ENCODE assay signal across 8 mouse cellular contexts in genomic region chr8:125291932-125292717, GRCm38 (mm10).
DNase-seq lines count a peak whose midpoint lies in the region; ATAC-seq lines count a peak whose summit lies in the region.

No protein-coding gene starts in this region.

- DNase-seq in gastrocnemius, adult 18-20 months (ENCODE audit: low spot score), result peak; percentile 21
- no peak for DNase-seq in gastrocnemius, postnatal 36 days
- DNase-seq in midbrain, embryonic 10.5 days (ENCODE audit: low spot score), result no peak
- DNase-seq in heart, postnatal 14 days, result peak; percentile 25 to 46
- DNase-seq in spleen, postnatal 14 days (ENCODE audit: low spot score in 2 of 2), result no peak
- DNase-seq in right cerebral cortex, postnatal 10 days (ENCODE audit: low spot score in 2 of 2), result no peak

- H3K4me3 ChIP-seq in midbrain, embryonic 10.5 days, result no peak overlapping the region
- H3K4me3 ChIP-seq in midbrain, embryonic 13.5 days (replicated peaks), result no peak overlapping the region
- H3K4me3 ChIP-seq in stomach, embryonic 16.5 days (replicated peaks; ENCODE audit: low read length), result no peak overlapping the region

- intact Hi-C loops in gastrocnemius, postnatal 36 days (cut with DNase I), result no loop called here
- intact Hi-C loops in heart, postnatal 14 days (cut with DNase I), result loop anchor here (2.0 kb wide), 2 partner anchors 107 to 277 kb away; partner anchors contain the start of gene Sipa1l2

- no peaks in the 10 kb centered on the region; the same call in 1 of the 2 replicates for H3K9me3 ChIP-seq in midbrain, embryonic 10.5 days (replicated peaks)
- no peaks in the 10 kb centered on the region for H3K9me3 ChIP-seq in midbrain, embryonic 13.5 days
- no peaks in the 10 kb centered on the region for H3K9me3 ChIP-seq in stomach, embryonic 16.5 days (replicated peaks; ENCODE audit: control insufficient read depth, low read length)

- no peak for ATAC-seq in midbrain, embryonic 13.5 days
- ATAC-seq in stomach, embryonic 16.5 days (ENCODE audit: insufficient read depth, low FRiP score), result no peak

- no peak overlapping the region for H3K9ac ChIP-seq in midbrain, embryonic 13.5 days (replicated peaks)
- H3K9ac ChIP-seq in stomach, embryonic 16.5 days (ENCODE audit: low read length), result no peak overlapping the region

- H3K27ac ChIP-seq in midbrain, embryonic 10.5 days (replicated peaks), result 0 out of 2 replicates have a peak overlapping the region, but pooled peaks have one; percentile 17
- no peak overlapping the region for H3K27ac ChIP-seq in midbrain, embryonic 13.5 days
- peak overlapping the region; percentile 85 for H3K27ac ChIP-seq in stomach, embryonic 16.5 days (ENCODE audit: low read length)

- H3K4me2 ChIP-seq in midbrain, embryonic 13.5 days (replicated peaks), result no peak overlapping the region
- no peak overlapping the region for H3K4me2 ChIP-seq in stomach, embryonic 16.5 days (ENCODE audit: low read depth, low read length)

- WGBS in midbrain, embryonic 10.5 days, result 90% methylated on average over 22 of the region's 22 CpGs
- 83% methylated on average over 22 of the region's 22 CpGs for WGBS in midbrain, embryonic 13.5 days
- 70% methylated on average over 22 of the region's 22 CpGs for WGBS in stomach, embryonic 16.5 days

- no peaks in the 10 kb centered on the region for H3K36me3 ChIP-seq in midbrain, embryonic 10.5 days
- H3K36me3 ChIP-seq in midbrain, embryonic 13.5 days, result no peaks in the 10 kb centered on the region
- H3K36me3 ChIP-seq in stomach, embryonic 16.5 days (ENCODE audit: control insufficient read depth, insufficient read depth, low read length), result no peaks in the 10 kb centered on the region

- peaks cover 33% of the 10 kb centered on the region for H3K4me1 ChIP-seq in midbrain, embryonic 10.5 days
- peaks cover 15% of the 10 kb centered on the region for H3K4me1 ChIP-seq in midbrain, embryonic 13.5 days (replicated peaks)
- H3K4me1 ChIP-seq in stomach, embryonic 16.5 days (ENCODE audit: control insufficient read depth, insufficient read depth, low read length), result peaks cover 28% of the 10 kb centered on the region

- H3K27me3 ChIP-seq in midbrain, embryonic 10.5 days (ENCODE audit: low read depth, poor library complexity, severe bottlenecking), result peaks cover 10% of the 10 kb centered on the region
- peaks cover 9% of the 10 kb centered on the region; the same call in 1 of the 2 replicates for H3K27me3 ChIP-seq in midbrain, embryonic 13.5 days
- no peaks in the 10 kb centered on the region for H3K27me3 ChIP-seq in stomach, embryonic 16.5 days (ENCODE audit: control insufficient read depth, insufficient read depth, low read length)

Comparison
In these comparisons a context has a peak if more than half of its experiments do, and no peak if none do; other contexts are left out.
1. DNase-seq: peak in gastrocnemius, adult 18-20 months (single experiment) and heart, postnatal 14 days (2 of 2); none in gastrocnemius, postnatal 36 days (0 of 2), midbrain, embryonic 10.5 days (single experiment), spleen, postnatal 14 days (0 of 2) and right cerebral cortex, postnatal 10 days (0 of 2).